Mouse (Mus musculus) monocyte, adult 5-6 weeks (primary cell): Measurements from ENCODE around the gene Plpp1. TPM values are rescaled to one million over a fixed set of nuclear protein-coding genes. Genes with fewer than 3 reads are reported as not detected.
A peak's percentile ranks its signal among the peaks of the same experiment; 100 is the strongest.

Experiments used
- ATAC-seq: fragments of 153-309, 156-312 bp; replicated peaks from 2 replicates; pipeline ENCODE4 v1.8.0; 2017; ENCODE audit warnings: mild to moderate bottlenecking; ENCODE audit not compliant: low TSS enrichment, insufficient number of reproducible peaks, severe bottlenecking, poor library complexity, low FRiP score
- total RNA-seq: library from RNA; stranded (forward); fragments of 200-1000, 200-491, 200-594 nt; gene quantifications from 3 replicates; pipeline ENCODE4 v1.2.3, GENCODE M21; 2017

Plpp1 gene
- total RNA-seq, 1 experiment from 2014 or later = 1.8 TPM

DNA sequence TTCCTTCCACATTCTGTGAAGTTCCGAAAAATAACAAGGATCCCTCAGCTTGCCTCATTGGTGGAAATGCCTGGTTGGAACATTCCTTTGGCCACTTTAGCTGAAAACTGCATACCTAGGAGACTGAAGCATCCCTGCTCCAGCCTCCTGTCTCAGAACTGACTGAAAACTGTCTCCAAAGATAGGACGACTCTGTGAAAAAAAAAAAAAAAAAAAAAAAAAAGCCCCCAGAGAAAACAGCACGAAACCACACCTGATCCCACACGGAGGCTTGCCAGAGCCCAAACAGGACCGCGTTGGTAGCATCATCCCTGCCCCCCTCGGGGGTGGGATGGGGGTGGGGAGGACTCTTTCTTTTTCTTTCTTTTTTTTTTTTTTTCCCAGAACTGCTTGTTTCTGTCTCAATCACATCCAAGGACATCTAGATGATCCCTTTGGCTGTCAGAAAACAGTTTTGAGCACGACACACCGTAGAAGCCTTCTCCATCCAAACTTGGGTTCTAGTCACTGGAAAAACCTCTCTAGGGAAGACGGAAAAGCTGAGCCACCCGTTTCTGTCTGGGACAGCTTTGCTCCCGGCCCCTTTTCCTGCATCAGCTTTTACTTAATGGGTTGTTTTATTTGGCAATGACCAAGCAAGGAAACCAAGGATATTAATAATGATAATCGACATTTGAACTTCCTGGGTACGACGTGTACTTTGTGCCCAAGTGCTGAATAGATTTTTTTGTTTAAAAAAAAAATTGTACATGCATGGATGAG lies 29.0 kb upstream of the Plpp1 start:
- ATAC-seq = no peak

DNA sequence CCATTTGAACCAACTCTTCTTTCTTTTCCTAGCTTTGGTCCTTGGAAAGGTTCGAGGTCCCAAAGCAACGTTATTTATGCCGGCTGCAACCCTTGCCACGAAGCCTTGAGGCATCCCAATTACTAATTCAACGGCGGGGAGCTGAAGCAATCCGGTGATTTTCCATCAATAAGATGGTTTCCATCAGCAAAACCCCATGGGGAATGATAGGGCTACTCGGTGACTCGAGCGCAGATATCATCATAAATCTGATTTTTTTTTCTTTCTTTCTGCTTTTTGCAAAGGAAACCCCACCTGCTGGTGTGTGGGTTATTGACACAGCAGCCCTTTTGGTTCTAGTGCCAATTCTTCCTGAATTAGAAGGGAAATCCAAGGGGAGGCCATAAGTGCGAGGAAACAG lies 28.3 kb upstream of the Plpp1 start:
- ATAC-seq = no peak

DNA sequence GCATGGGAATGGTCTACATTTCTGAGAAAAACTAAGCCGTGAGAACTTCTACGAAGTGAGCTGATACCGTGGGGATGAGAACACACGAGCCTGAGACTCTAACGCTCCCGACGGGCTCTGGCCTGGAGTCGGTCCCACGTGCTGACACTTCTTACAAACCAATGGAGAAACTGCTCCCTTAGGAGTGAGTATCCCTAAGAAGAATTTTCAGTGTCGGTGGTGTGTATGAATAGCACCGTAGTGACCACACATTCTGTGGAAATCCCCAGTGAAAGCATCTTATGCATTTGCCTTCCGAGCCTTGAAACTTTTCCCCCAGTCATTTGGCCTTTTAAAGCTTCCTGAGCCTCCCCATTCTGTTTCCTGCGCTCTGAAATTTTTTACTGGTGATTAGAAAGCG lies 27.7 kb upstream of the Plpp1 start:
- ATAC-seq = no peak

DNA sequence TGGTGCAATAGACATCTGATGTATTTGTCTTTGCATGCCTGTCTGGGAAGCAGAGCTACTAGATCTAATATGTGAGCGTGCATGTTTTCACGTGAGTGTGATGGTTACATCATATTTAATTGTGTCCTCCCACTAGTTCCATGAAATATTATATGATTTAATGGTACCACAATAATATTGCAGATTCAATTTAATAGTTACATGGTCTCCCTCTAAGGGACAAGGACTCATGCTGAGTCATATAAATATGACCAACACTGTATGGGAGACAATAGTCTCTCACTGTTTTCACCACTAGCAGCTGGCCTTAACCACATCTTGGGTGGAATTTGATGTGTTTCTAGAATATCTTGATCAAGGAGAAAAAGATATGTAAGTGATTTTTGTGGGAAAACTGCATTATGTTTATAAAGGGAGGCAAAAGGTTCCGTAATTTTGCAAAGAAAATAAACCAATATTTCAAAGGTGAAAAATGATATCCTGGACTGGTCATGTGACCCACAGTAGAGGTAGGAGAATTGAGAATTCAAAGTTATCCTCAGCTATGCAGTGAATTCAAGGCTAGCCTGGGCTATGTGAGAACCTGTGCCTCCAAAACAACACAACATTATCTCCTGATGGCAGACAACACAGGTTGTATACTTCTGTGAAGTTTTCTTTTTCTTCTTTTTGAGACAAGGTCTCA lies 26.5 kb upstream of the Plpp1 start:
- no peak for ATAC-seq

DNA sequence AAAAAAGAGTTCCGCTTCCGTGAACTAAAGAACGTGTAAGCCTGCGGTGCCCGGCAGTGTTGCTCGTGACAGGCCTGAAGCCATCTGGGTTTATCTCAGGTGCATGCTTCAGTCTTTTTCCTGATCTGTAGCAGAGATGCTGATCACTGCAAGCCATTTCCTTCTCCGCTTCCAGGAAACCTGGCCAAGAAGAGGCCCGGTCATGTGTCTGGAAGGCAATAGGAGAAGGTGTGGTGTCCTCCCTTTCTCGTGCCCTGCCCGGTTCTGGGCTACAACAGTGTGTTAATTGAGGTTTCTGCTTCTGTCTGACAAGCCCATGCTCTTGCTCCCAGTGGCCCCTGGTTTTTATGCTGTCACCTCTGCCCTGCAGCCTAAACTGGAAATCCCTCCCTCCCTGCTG lies 24.7 kb upstream of the Plpp1 start:
- ATAC-seq = no peak

DNA sequence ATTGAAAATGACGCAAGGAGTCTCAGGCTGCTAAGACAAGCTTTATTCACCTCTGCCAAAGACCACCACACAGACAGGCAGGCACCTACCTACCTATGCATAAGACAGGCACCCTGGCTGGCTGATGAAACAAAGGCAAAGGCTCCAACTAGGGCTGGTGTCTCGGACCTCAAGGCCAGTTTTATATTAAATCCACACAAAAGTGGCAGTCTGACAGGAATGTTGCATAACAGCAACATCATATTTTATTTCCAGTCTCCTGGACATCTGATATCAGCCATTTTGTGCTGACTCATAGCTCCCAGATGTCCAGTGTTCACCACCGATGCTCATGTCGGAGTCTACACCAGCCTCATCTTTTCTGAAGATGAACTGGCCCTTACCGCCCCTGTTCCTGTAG lies 22.2 kb upstream of the Plpp1 start:
- ATAC-seq = no peak

DNA sequence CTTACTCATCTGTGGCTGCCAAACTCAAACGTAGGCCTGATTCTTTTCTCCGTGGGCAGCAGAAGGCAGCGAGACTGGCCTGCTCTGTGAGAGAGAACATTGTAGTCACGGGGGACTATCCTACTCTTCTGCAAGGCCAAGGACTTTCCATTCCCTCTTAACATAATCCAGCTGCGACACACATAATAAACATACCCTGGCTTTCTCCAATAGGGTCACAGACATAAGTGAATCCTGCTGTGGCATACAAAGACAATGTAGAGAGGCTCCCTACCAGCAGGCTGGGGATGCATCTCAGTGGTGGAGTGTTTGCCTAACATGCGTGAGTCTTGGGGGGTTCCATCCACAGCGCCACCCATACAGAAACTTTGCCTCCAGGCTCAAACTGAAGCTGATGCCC lies 15.3 kb upstream of the Plpp1 start:
- ATAC-seq = no peak

DNA sequence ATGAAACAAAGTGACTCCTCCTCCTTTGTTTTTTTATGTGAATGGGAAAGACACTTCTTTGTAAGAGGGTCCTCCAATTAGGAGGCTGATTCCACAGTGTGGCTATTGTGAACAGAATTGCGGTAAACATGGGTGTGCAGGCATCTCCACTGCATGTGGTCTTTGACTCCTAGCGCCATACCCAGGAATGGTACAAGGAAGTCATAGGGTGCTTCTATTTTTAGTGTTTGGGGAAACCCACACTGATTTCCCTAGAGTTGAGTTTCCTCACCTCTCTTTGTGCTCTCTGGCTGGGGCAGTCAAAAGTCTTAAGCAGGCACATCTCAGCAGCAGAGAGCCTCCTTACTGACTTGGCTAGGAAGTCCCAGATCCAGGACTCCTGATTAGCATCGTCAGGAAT lies 14.4 kb upstream of the Plpp1 start:
- ATAC-seq = no peak

DNA sequence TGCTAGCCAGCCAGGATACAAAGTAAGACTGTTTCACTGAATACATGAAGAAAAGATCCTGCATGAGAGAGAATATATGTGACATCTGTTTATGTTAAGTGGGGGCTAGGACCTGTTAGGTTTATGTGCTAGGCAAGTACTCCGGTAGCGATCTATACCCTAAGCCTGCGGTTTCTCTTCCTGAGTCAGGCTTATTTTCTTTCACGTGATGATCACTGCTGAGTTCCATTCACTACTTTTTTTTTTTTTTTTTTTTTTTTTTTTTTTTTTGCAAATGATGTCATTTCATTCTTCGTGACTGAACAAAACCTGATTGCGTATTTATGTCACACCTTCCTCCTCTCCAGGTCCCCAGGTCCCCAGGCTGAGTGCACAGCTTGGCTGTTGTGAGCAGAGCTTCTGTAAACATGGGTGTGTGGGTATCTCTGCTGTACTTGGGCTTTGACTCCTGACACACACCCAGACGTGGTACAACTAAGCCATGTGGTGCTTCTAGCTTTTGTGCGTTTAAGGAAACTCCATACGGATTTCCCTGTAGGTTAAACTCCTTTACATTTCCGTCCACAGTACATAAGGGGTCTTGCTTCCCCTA lies 13.6 kb upstream of the Plpp1 start:
- ATAC-seq = no peak

DNA sequence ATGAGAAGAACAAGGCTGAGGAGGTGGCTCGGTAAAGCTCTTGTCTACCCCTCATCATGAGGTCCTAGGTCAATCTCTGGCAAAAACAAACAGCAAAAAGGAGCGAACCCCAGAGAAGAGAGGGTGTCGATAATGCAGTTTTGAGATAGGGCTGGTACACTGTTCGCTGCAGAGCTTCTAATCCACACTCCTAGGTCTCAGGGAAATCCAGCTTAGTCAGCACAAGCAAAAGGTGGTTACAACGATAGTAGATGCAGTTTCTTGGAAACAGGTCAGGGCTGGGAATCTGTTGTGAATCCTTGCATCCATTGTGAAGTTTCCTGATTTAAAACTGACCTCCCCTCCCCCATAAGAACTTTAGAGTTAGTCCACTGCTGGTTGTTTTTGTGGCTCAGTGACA lies 9.8 kb upstream of the Plpp1 start:
- no peak for ATAC-seq

DNA sequence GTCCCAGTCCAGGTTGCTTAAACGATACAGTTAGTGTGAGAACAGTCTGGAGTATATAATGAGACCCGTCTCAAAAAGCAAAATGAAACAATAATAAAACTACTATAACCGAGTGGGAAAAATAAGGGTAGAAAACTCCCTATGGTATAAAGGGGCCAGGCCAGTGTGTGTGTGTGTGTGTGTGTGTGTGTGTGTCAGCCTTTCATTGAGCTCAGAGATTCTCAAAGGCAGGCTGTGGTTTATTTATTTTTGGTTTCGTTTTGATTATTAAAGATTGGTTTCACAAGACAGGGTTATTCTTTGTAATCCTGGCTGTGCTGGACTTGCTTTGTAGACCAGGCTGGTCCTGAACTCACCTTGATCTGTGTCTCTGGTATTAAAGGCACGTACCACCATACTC lies 8.7 kb upstream of the Plpp1 start:
- no peak for ATAC-seq

DNA sequence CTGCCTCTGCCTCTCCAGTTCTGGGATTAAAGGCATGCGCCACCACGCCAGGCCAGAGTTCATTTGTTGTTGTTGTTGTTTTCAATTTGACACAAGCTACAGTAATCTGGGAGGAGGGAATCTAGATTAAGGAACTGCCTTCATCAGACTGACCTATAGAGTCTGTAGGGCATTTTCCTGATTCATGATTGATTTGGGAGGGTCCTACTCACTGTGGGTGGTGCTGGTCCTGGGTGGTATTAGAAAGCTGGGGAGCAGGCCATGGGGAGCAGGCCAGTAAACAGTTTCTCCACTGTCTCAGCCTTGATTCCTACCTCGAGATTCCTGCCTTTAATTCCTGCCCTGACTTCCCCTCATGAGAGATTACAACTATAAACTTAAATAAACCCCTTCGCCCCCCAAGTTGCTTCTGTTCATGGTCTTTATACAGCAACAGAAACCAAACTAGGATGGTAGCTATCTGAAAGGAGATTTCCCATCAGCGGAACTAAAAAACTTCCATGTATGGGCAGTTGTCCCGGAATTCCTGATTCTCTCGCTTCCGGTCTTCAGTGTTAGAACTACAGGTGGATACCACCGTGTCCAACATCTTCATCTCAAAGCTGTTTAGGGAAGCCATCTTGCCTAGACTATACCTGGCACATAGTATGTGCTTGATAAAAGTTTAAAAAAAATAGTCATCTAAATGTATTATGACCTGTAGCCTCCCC lies 2.2 kb upstream of the Plpp1 start:
- ATAC-seq = no peak

DNA sequence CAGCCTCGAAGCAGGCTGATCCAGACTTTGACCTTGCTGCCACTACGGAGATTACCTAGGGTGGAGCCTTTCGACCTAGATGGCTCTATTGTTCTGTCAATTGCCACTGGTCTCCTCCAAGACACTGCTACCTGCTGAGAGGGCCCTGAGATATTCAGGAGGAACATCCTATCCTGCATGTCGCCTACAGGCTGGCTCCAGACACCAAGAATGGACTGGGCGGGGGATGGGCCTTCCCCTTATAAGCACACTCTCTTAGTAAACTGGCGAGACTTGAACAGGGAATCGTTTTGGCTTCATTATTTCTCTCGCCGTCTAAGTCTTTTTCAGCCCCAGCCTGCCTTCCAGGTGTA lies 1.7 kb upstream of the Plpp1 start:
- no peak for ATAC-seq

DNA sequence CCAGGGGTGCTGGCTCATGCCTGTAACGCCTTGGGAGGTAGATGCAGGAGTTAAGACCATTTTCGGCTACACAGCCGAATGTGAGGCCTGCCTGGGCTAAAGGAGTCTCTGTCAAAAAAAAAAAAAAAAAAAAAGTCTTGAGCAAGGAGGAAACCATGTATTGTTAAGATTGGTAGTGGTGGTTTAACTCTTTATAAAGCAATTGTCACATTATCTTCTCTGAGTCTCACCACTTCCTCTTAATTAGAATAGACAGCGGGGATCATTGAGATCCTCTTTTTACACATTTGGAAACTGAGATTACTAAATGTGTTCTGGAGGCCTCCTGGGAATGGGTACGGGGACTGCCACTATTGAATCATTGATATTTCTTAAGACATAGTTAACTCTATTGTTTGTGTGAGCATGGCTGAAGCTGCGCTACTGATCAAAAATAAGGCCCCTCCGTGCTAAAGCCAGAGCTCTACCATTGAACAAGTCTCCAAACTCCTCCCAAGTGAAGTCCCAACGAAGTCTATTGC lies 811 bp upstream of the Plpp1 start:
- ATAC-seq = peak; percentile 66

DNA sequence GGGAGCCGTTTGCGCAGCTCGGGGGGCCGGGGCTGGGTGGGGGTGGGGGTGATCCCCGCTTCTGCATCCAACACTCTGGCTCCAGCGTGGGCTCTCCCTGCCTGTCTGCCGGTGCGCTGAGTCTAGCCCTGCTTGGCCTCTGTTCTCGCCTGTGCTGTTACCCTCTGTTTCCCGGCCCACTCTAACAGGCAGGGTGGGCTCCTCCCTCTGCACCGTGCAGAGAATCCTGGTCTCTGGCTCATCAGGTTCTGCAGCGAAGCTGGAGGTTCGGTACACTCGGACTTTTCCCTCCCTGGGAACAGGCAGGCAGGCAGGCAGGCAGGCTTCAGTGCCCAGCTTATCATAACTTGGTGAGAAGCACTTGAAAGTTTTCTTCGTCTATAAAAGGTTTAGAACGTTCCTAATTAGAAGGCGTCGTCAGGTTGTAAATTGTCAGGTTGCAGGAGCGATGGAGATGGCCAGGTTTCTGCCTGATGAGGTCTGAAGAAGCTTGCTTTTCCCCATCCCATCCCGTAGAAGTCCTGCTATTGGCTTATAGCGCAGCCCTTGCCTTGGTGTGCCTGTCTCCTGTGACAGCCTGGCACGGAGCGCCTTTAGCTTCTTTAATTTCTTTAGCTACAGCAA lies 901 bp downstream of the Plpp1 start:
- no peak; the same call in 1 of the 2 replicates for ATAC-seq

DNA sequence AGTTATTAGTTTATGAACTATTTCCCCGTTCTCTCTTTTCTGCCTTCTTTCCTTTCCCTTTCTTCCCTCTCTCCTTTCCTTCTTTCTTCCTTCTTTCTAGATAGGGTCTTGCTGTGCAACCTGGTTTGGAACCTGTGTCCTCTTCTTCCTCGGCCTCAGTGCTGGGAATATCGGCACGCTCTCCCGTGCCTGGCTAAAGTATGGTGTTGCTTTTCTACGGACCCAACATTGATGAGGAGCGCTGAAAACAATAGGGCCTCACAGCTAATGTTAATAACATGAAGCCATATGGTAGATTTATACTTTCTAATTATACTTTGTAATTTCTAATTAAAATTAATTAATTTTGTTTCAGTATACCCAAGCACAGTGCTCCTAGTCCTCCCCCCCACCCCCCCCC lies 2.5 kb downstream of the Plpp1 start:
- no peak for ATAC-seq

DNA sequence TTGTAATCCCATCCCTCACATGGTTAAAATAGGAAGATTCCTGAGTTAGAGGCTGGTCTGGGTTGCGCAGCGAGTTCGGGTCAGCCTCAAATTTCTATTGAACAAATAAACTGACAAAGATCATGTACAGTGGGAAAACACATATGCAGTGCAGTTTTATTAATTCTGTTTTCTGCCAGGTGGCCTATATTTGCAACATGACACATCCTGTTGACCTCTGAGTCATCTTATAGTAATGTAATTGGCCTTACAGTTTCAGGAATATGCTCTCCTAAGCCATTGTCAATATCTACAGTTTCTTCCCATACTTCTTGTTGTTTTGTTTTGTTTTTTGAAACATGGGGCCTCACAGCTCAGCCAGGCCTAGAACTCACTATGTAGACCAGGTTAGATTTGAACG lies 3.1 kb downstream of the Plpp1 start:
- no peak for ATAC-seq

DNA sequence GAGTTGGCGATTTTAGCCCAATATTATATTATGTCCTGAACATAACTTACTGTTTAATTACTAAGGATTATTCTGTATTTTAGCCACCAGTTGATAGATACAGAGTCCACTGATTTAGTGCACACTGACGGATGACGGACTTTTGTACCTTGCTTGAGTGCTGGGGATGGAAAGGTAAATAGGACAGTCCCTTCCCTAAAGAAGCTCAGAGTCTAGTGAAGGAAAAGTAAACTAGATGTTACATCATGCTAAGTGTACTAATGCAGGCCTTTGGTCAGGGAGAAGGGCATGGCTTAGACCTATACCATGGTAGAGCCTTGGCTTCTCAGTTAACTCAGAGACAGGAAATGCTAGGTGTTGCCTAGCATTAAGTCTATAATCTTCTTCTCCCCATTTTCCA lies 4.9 kb downstream of the Plpp1 start:
- ATAC-seq = no peak
